Mouse (Mus musculus) CH12.LX (cell line): Measurements from ENCODE around the gene Ttll11. TPM values are rescaled to one million over a fixed set of nuclear protein-coding genes. Genes with fewer than 3 reads are reported as not detected.
A peak's percentile ranks its signal among the peaks of the same experiment; 100 is the strongest.

ENCODE experiments used
- DNase-seq: peaks from one replicate; pipeline ENCODE4 v3.0.0-alpha.2; 2013; ENCODE audit errors: extremely low read depth
- H3K27ac ChIP-seq: 2 replicates; pipeline ENCODE4 v1.5.1; 2012; ENCODE audit warnings: low read depth, mild to moderate bottlenecking, control low read depth, moderate library complexity; ENCODE audit not compliant: insufficient read depth
- H3K27me3 ChIP-seq: replicated peaks from 2 replicates; pipeline ENCODE3; 2012; ENCODE audit warnings: inconsistent platforms
- H3K36me3 ChIP-seq, 2 experiments: replicated peaks in 1 of 2; 2 replicates each; pipeline versions ENCODE3 to v1.6.1; 2012; ENCODE audit warnings: inconsistent platforms in 1 of 2, low read length in 1 of 2, mild to moderate bottlenecking in 1 of 2, mixed read lengths in 1 of 2, moderate library complexity in 1 of 2; ENCODE audit not compliant: control insufficient read depth in 1 of 2, insufficient read depth in 1 of 2
- H3K4me1 ChIP-seq, 2 experiments: 2 replicates each; pipeline ENCODE4 v1.6.1; 2012; ENCODE audit warnings: inconsistent platforms in 1 of 2, moderate library complexity in 1 of 2; ENCODE audit not compliant: insufficient read depth in 2 of 2, control insufficient read depth in 1 of 2
- H3K4me2 ChIP-seq: 2 replicates; pipeline ENCODE4 v1.6.1; 2012; ENCODE audit warnings: low read depth, mild to moderate bottlenecking, control low read depth; ENCODE audit not compliant: poor library complexity, insufficient read depth, severe bottlenecking
- H3K4me3 ChIP-seq, 3 experiments: fragments of 150-350 bp in 1 of 3; sonication (generic) in 1 of 3; replicated peaks in 1 of 3; 2 replicates each; pipeline versions ENCODE3 to v1.5.1; 2011 to 2012; ENCODE audit warnings: low read depth in 2 of 3, low read length in 2 of 3, mild to moderate bottlenecking in 2 of 3, moderate library complexity in 2 of 3, control low read depth in 1 of 3, improper control_type of control experiment in 1 of 3, inconsistent platforms in 1 of 3, mixed read lengths in 1 of 3; ENCODE audit not compliant: poor library complexity in 1 of 3
- H3K79me2 ChIP-seq: replicated peaks from 2 replicates; pipeline ENCODE4 v1.6.1; 2012; ENCODE audit warnings: mild to moderate bottlenecking, moderate library complexity; ENCODE audit not compliant: control insufficient read depth, poor library complexity, insufficient read depth, severe bottlenecking; ENCODE audit errors: extremely low read depth
- H3K9ac ChIP-seq: 2 replicates; pipeline ENCODE4 v1.6.1; 2012; ENCODE audit warnings: low read depth, mild to moderate bottlenecking, control low read depth, moderate library complexity; ENCODE audit not compliant: insufficient read depth
- H3K9me3 ChIP-seq: replicated peaks from 2 replicates; pipeline ENCODE3; 2012; ENCODE audit warnings: low read length, inconsistent platforms, mixed read lengths
- BHLHE40 ChIP-seq: IDR thresholded peaks from 2 replicates; pipeline ENCODE4 v1.6.1; 2011; ENCODE audit warnings: mild to moderate bottlenecking, low read depth, low read length, improper control_type of control experiment
- CHD1 ChIP-seq: IDR thresholded peaks from 2 replicates; pipeline ENCODE4 v1.6.1; 2012; ENCODE audit warnings: low read depth, low read length, improper control_type of control experiment, inconsistent platforms
- CTCF ChIP-seq, 2 experiments: IDR thresholded peaks in 1 of 2; conservative IDR thresholded peaks in 1 of 2; 2 replicates each; pipeline ENCODE4 v1.5.1; 2011 to 2012; ENCODE audit warnings: low read depth in 2 of 2, low read length in 2 of 2, improper control_type of control experiment in 1 of 2, inconsistent platforms in 1 of 2, mild to moderate bottlenecking in 1 of 2, moderate library complexity in 1 of 2
- EP300 ChIP-seq: IDR thresholded peaks from 2 replicates; pipeline ENCODE4 v1.6.1; 2011; ENCODE audit warnings: low read length, improper control_type of control experiment
- ETS1 ChIP-seq: conservative IDR thresholded peaks from 2 replicates; pipeline ENCODE4 v1.6.1; 2012; ENCODE audit warnings: low read depth, mild to moderate bottlenecking, inconsistent platforms, low read length, improper control_type of control experiment, moderate library complexity
- GABPA ChIP-seq: IDR thresholded peaks from 2 replicates; pipeline ENCODE4 v1.6.1; 2012; ENCODE audit warnings: low read depth, low read length, improper control_type of control experiment, inconsistent platforms; ENCODE audit not compliant: insufficient replicate concordance
- MAZ ChIP-seq: IDR thresholded peaks from 2 replicates; pipeline ENCODE4 v1.6.1; 2012; ENCODE audit warnings: low read depth, mild to moderate bottlenecking, inconsistent platforms, low read length, improper control_type of control experiment, moderate library complexity
- MEF2A ChIP-seq: IDR thresholded peaks from 2 replicates; pipeline ENCODE4 v1.6.1; 2014; ENCODE audit warnings: low read depth, mild to moderate bottlenecking, inconsistent platforms, low read length, improper control_type of control experiment, borderline replicate concordance
- POLR2A ChIP-seq: IDR thresholded peaks from 2 replicates; pipeline ENCODE4 v1.6.1; 2011; ENCODE audit warnings: low read depth, mild to moderate bottlenecking, improper control_type of control experiment, low read length
- POLR2AphosphoS2 ChIP-seq: IDR thresholded peaks from 2 replicates; pipeline ENCODE4 v1.6.1; 2011; ENCODE audit warnings: low read depth, low read length, improper control_type of control experiment
- RCOR1 ChIP-seq: conservative IDR thresholded peaks from 2 replicates; pipeline ENCODE4 v1.6.1; 2012; ENCODE audit warnings: low read depth, mild to moderate bottlenecking, inconsistent platforms, low read length, improper control_type of control experiment
- SIN3A ChIP-seq: IDR thresholded peaks from 2 replicates; pipeline ENCODE4 v1.6.1; 2012; ENCODE audit warnings: low read length, improper control_type of control experiment, inconsistent platforms
- ZKSCAN1 ChIP-seq: IDR thresholded peaks from 2 replicates; pipeline ENCODE4 v1.6.1; 2012; ENCODE audit warnings: low read depth, inconsistent platforms, low read length, improper control_type of control experiment, borderline replicate concordance
- dilution Hi-C: fragments of 300-500 bp; cut with MboI; formaldehyde crosslinking; loops from 2 replicates; pipeline ENCODE4 v1.14.3; 2020; ENCODE audit warnings: low sequenced_read_pairs; ENCODE audit not compliant: extremely low pct_unique_long_range_greater_than_20kb, extremely low pct_ligation_motif_present
- in situ Hi-C: fragments of 300-500 bp; cut with MboI; formaldehyde crosslinking; loops from 3 replicates; pipeline ENCODE4 v1.14.3; 2019; ENCODE audit warnings: low sequenced_read_pairs, low pct_ligation_motif_present, low pct_unique_long_range_greater_than_20kb, mixed read lengths
- polyA plus RNA-seq: library from polyadenylated mRNA; unstranded; fragments of >175 nt; gene quantifications from 2 replicates; pipeline ENCODE4 v1.2.1, GENCODE M21; 2012; ENCODE audit warnings: low read depth; ENCODE audit not compliant: insufficient read length
- total RNA-seq, 2 experiments: library from RNA; depleted of rRNA; stranded (reverse); fragments of 300-350 nt in 1 of 2; fragments of >200 nt in 1 of 2; gene quantifications; 2 replicates each; pipeline ENCODE4 v1.2.3; 2012 to 2014

Ttll11 gene
- total and polyA plus RNA-seq, 3 experiments: 0.04 to 0.31 (median 0.11) TPM

- H3K27me3 ChIP-seq: peaks cover 2% of the 10 kb centered on the region
- in situ Hi-C loops (loop anchor here (25.0 kb wide), 1 partner anchor 623 kb away; no protein-coding TSS in a partner anchor), dilution Hi-C loops (no loop called here)
- no peaks in the 10 kb centered on the region for H3K79me2 ChIP-seq
- TF ChIP-seq EP300 (no peak), POLR2A (no peak), RCOR1 (no peak), ZKSCAN1 (no peak), MEF2A (no peak), BHLHE40 (no peak)
- no peak overlapping the region for H3K4me2 ChIP-seq
- H3K36me3 ChIP-seq: no peaks in the 10 kb centered on the region
- peaks cover 8 to 26% of the 10 kb centered on the region in 2 experiments for H3K4me1 ChIP-seq
- no peak overlapping the region for H3K9ac ChIP-seq
- H3K4me3 ChIP-seq: no peak overlapping the region
- no peak overlapping the region for H3K27ac ChIP-seq
- no peak for DNase-seq
- peaks cover 10% of the 10 kb centered on the region for H3K9me3 ChIP-seq
Observed at GRCm38 (mm10) chr2:35910740-35911139, 69.0 kb downstream of the Ttll11 start.

- in situ Hi-C loops: loop anchor here (5.0 to 25.0 kb wide), 5 partner anchors 62 to 622 kb away; partner anchors contain the start of gene Dab2ip
- dilution Hi-C loops: no loop called here
- no peak for DNase-seq
Observed at GRCm38 (mm10) chr2:35909353-35909752, 70.4 kb downstream of the Ttll11 start.

GRCm38 (mm10) chr2:35907578-35907977 is 72.1 kb downstream of the Ttll11 start:
- Histone ChIP-seq H3K27me3 (no peaks in the 10 kb centered on the region), H3K9me3 (peaks cover 10% of the 10 kb centered on the region), H3K27ac (no peak overlapping the region), H3K79me2 (no peaks in the 10 kb centered on the region), H3K4me1 (peaks cover 8 to 27% of the 10 kb centered on the region in 2 experiments), H3K4me3 (no peak overlapping the region), H3K4me2 (peak overlapping the region; percentile 11; the same call in 1 of the 2 replicates), H3K9ac (no peak overlapping the region), H3K36me3 (no peaks in the 10 kb centered on the region)
- dilution Hi-C loops: no loop called here
- in situ Hi-C loops: loop anchor here (5.0 to 25.0 kb wide), 5 partner anchors 60 to 620 kb away; partner anchors contain the start of gene Dab2ip
- peak; percentile 55 for DNase-seq
- TF ChIP-seq EP300: peak; percentile 38; the same call in 1 of the 2 replicates
- TF ChIP-seq MAZ: no peak
- TF ChIP-seq CHD1: no peak
- TF ChIP-seq POLR2AphosphoS2: no peak
- TF ChIP-seq ETS1: peak; percentile 42
- peak; percentile 54 for TF ChIP-seq BHLHE40
- TF ChIP-seq SIN3A: no peak

More at GRCm38 (mm10) chr2:35909353-35909752, 70.4 kb downstream of the Ttll11 start:
- H3K9ac ChIP-seq: no peak overlapping the region
- no peak overlapping the region for H3K27ac ChIP-seq
- H3K9me3 ChIP-seq: peaks cover 10% of the 10 kb centered on the region
- no peaks in the 10 kb centered on the region for H3K27me3 ChIP-seq
- TF ChIP-seq GABPA (no peak), CTCF (conservative IDR thresholded peaks at IDR 0.05 in 1 of 2, IDR thresholded peaks at IDR 0.05 in 1 of 2; ENCODE audit: low read depth in 2 of 2, low read length in 2 of 2) (peak in 1 of 2 experiments; percentile 26; a peak in 1 of 4 replicates)
- no peaks in the 10 kb centered on the region for H3K79me2 ChIP-seq
- H3K4me3 ChIP-seq: no peak overlapping the region
- H3K4me1 ChIP-seq: peaks cover 8 to 27% of the 10 kb centered on the region in 2 experiments
- no peaks in the 10 kb centered on the region for H3K36me3 ChIP-seq
- H3K4me2 ChIP-seq: no peak overlapping the region
